Mouse (Mus musculus): ENCODE results near the gene Gm10428.

DNA sequence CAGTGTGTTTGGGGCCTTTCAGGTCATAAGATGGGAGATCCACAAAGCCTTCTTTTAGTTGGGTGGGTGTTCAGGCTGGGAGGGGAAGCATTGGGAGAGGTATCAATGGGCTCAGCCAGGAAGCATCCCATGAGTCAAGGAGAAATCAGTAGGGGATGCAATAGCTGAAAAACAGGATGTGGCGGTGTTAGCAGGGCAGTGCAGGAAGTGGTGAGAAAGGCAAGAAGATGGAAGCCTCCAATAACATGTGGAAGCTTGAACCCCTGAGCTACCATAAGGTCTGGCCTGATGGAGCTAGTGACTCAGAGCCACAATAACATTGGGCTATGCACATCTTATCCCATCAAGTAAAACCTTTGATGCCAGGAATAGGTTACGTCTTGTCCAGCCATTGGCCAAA lies 11.7 kb upstream of the Gm10428 start:
- no peak for TF ChIP-seq MAX (IDR thresholded peaks at IDR 0.05)
- TF ChIP-seq CTCF (IDR thresholded peaks at IDR 0.05; ENCODE audit: control insufficient read depth, insufficient read depth, insufficient read length) = no peak
- TF ChIP-seq MYOD1 (IDR thresholded peaks at IDR 0.05; ENCODE audit: control insufficient read depth, insufficient read length, low read depth) = no peak
- TF ChIP-seq CEBPB (IDR thresholded peaks at IDR 0.05; ENCODE audit: low read depth) = no peak
- no peak for TF ChIP-seq USF1 (IDR thresholded peaks at IDR 0.05; ENCODE audit: low read depth)
- TF ChIP-seq FOSL1 (IDR thresholded peaks at IDR 0.05; ENCODE audit: insufficient read depth, low read length, poor library complexity, severe bottlenecking) = no peak
- TF ChIP-seq MYOG (IDR thresholded peaks at IDR 0.05; ENCODE audit: control insufficient read depth, extremely low read depth, insufficient read length) = no peak
